Mouse (Mus musculus) liver, embryonic 15.5 days (tissue): Measurements from ENCODE around the gene Slc25a31. TPM values are rescaled to one million over a fixed set of nuclear protein-coding genes. Genes with fewer than 3 reads are reported as not detected.

Experiments
- ATAC-seq: fragments of 200-750 bp; cut with Nextera tagmentation; 2 replicates; pipeline ENCODE4 v1.8.0; 2017; ENCODE audit warnings: moderate number of reproducible peaks, mild to moderate bottlenecking, moderate library complexity; ENCODE audit not compliant: insufficient read depth
- H3K27ac ChIP-seq: fragments of 300-500 bp; sonication (generic); replicated peaks from 2 replicates; pipeline ENCODE4 v1.5.1; 2015; ENCODE audit warnings: mild to moderate bottlenecking, inconsistent platforms
- H3K27me3 ChIP-seq: fragments of 300-500 bp; sonication (generic); 2 replicates; pipeline ENCODE4 v1.6.1; 2015; ENCODE audit warnings: mild to moderate bottlenecking, inconsistent platforms
- H3K36me3 ChIP-seq: fragments of 300-500 bp; sonication (generic); replicated peaks from 2 replicates; pipeline ENCODE4 v1.6.1; 2015; ENCODE audit warnings: moderate library complexity, mild to moderate bottlenecking, inconsistent platforms
- H3K4me1 ChIP-seq: fragments of 300-500 bp; sonication (generic); replicated peaks from 2 replicates; pipeline ENCODE4 v1.6.1; 2015; ENCODE audit warnings: inconsistent platforms
- H3K4me2 ChIP-seq: fragments of 300-500 bp; sonication (generic); 2 replicates; pipeline ENCODE4 v1.6.1; 2015; ENCODE audit warnings: moderate library complexity, mild to moderate bottlenecking, inconsistent platforms
- H3K4me3 ChIP-seq: fragments of 300-500 bp; sonication (generic); replicated peaks from 2 replicates; pipeline ENCODE4 v1.5.1; 2015; ENCODE audit warnings: mild to moderate bottlenecking, inconsistent platforms
- H3K9ac ChIP-seq: fragments of 300-500 bp; sonication (generic); 2 replicates; pipeline ENCODE4 v1.6.1; 2015; ENCODE audit warnings: moderate library complexity, mild to moderate bottlenecking, inconsistent platforms
- H3K9me3 ChIP-seq: fragments of 300-500 bp; sonication (generic); replicated peaks from 2 replicates; pipeline ENCODE4 v1.6.1; 2016; ENCODE audit warnings: inconsistent platforms
- WGBS: fragments of 180-500 bp; shearing (Covaris S2); methylation state at CpG from one replicate; pipeline ENCODE4 v1.1.7; 2015; ENCODE audit warnings: mixed read lengths; ENCODE audit not compliant: insufficient replicate concordance; 5-methylcytosine and 5-hydroxymethylcytosine counted together
- polyA plus RNA-seq: library from polyadenylated mRNA; unstranded; fragments of >200 nt; fragmentation: Nextera tagmentation; extraction: Ambion mirVana; gene quantifications from 2 replicates; pipeline ENCODE4 v1.2.1, GENCODE M21; 2015

Slc25a31 gene
- polyA plus RNA-seq: 0.05 and 0.07 TPM in 2 replicates

GRCm38 (mm10) chr3:40708655-40709054 is at the start of gene Slc25a31:
Slc25a31 (plus strand) TSS chr3:40708855.
- Histone ChIP-seq H3K27ac (no peak within 1 kb of the TSS), H3K36me3 (no peaks in the 10 kb centered on the region), H3K9me3 (no peaks in the 10 kb centered on the region), H3K4me3 (no peak within 1 kb of the TSS), H3K9ac (no peak within 1 kb of the TSS), H3K4me2 (no peak within 1 kb of the TSS), H3K27me3 (no peaks in the 10 kb centered on the region), H3K4me1 (peaks cover 4% of the 10 kb centered on the region; the same call in 1 of the 2 replicates)
- 84% methylated on average over 30 of the region's 30 CpGs for WGBS
- ATAC-seq: no peak

GRCm38 (mm10) chr3:40660231-40660630 is 48.4 kb upstream of the Slc25a31 start:
- no peak overlapping the region for H3K27ac ChIP-seq
- no peaks in the 10 kb centered on the region for H3K9me3 ChIP-seq
- no peaks in the 10 kb centered on the region for H3K36me3 ChIP-seq
- H3K4me2 ChIP-seq: no peak overlapping the region
- H3K4me1 ChIP-seq: no peaks in the 10 kb centered on the region
- no peak for ATAC-seq
- no peak overlapping the region for H3K4me3 ChIP-seq
- no peak overlapping the region for H3K9ac ChIP-seq
- no peaks in the 10 kb centered on the region for H3K27me3 ChIP-seq
- WGBS: 65% methylated on average over 2 of the region's 2 CpGs

- Histone ChIP-seq H3K4me3 (no peak overlapping the region), H3K4me2 (no peak overlapping the region), H3K36me3 (no peaks in the 10 kb centered on the region), H3K27me3 (no peaks in the 10 kb centered on the region), H3K27ac (no peak overlapping the region), H3K9me3 (no peaks in the 10 kb centered on the region), H3K9ac (no peak overlapping the region), H3K4me1 (no peaks in the 10 kb centered on the region)
- WGBS: 75% methylated on average over 4 of the region's 4 CpGs
- no peak for ATAC-seq
Observed at GRCm38 (mm10) chr3:40666109-40666508, 42.5 kb upstream of the Slc25a31 start.

GRCm38 (mm10) chr3:40666861-40667719 is 41.6 kb upstream of the Slc25a31 start:
- no peaks in the 10 kb centered on the region for H3K27me3 ChIP-seq
- no peak overlapping the region for H3K4me3 ChIP-seq
- no peak overlapping the region for H3K27ac ChIP-seq
- no peak for ATAC-seq
- no peaks in the 10 kb centered on the region for H3K9me3 ChIP-seq
- no peak overlapping the region for H3K4me2 ChIP-seq
- no peak overlapping the region for H3K9ac ChIP-seq
- H3K36me3 ChIP-seq: no peaks in the 10 kb centered on the region
- no peaks in the 10 kb centered on the region for H3K4me1 ChIP-seq
- WGBS: 75% methylated on average over 8 of the region's 8 CpGs

- Histone ChIP-seq H3K4me1 (no peaks in the 10 kb centered on the region), H3K9ac (no peak overlapping the region), H3K9me3 (no peaks in the 10 kb centered on the region), H3K27ac (no peak overlapping the region), H3K27me3 (no peaks in the 10 kb centered on the region), H3K36me3 (no peaks in the 10 kb centered on the region), H3K4me2 (no peak overlapping the region), H3K4me3 (no peak overlapping the region)
- 17% methylated on average over 6 of the region's 6 CpGs for WGBS
- no peak for ATAC-seq
Observed at GRCm38 (mm10) chr3:40668889-40669288, 39.8 kb upstream of the Slc25a31 start.

- H3K4me1 ChIP-seq: no peaks in the 10 kb centered on the region
- no peaks in the 10 kb centered on the region for H3K9me3 ChIP-seq
- ATAC-seq: no peak
- no peak overlapping the region for H3K9ac ChIP-seq
- H3K4me2 ChIP-seq: no peak overlapping the region
- no peak overlapping the region for H3K27ac ChIP-seq
- no peaks in the 10 kb centered on the region for H3K27me3 ChIP-seq
- 70% methylated on average over 3 of the region's 3 CpGs for WGBS
- H3K36me3 ChIP-seq: no peaks in the 10 kb centered on the region
- H3K4me3 ChIP-seq: no peak overlapping the region
Observed at GRCm38 (mm10) chr3:40669395-40669794, 39.3 kb upstream of the Slc25a31 start.

GRCm38 (mm10) chr3:40673515-40673914 is 35.1 kb upstream of the Slc25a31 start:
- Histone ChIP-seq H3K9me3 (no peaks in the 10 kb centered on the region), H3K27ac (no peak overlapping the region), H3K36me3 (no peaks in the 10 kb centered on the region), H3K4me2 (no peak overlapping the region), H3K27me3 (no peaks in the 10 kb centered on the region), H3K4me3 (no peak overlapping the region), H3K9ac (no peak overlapping the region), H3K4me1 (no peaks in the 10 kb centered on the region)
- no peak for ATAC-seq
- 58% methylated on average over 1 of the region's 1 CpGs for WGBS

- Histone ChIP-seq H3K9me3 (no peaks in the 10 kb centered on the region), H3K36me3 (no peaks in the 10 kb centered on the region), H3K27ac (no peak overlapping the region), H3K9ac (no peak overlapping the region), H3K4me2 (no peak overlapping the region), H3K4me3 (no peak overlapping the region), H3K27me3 (no peaks in the 10 kb centered on the region), H3K4me1 (no peaks in the 10 kb centered on the region)
- no peak for ATAC-seq
- WGBS: 62% methylated on average over 8 of the region's 8 CpGs
Observed at GRCm38 (mm10) chr3:40674873-40675405, 33.7 kb upstream of the Slc25a31 start.

GRCm38 (mm10) chr3:40678856-40679255 is 29.8 kb upstream of the Slc25a31 start:
- Histone ChIP-seq H3K4me1 (no peaks in the 10 kb centered on the region), H3K27ac (no peak overlapping the region), H3K4me3 (no peak overlapping the region), H3K9me3 (no peaks in the 10 kb centered on the region), H3K9ac (no peak overlapping the region), H3K36me3 (no peaks in the 10 kb centered on the region), H3K4me2 (no peak overlapping the region), H3K27me3 (no peaks in the 10 kb centered on the region)
- no peak for ATAC-seq
- WGBS: 64% methylated on average over 1 of the region's 1 CpGs

GRCm38 (mm10) chr3:40682404-40682803 is 26.3 kb upstream of the Slc25a31 start:
- Histone ChIP-seq H3K27ac (no peak overlapping the region), H3K4me2 (no peak overlapping the region), H3K27me3 (no peaks in the 10 kb centered on the region), H3K9me3 (no peaks in the 10 kb centered on the region), H3K4me1 (no peaks in the 10 kb centered on the region), H3K4me3 (no peak overlapping the region), H3K9ac (no peak overlapping the region), H3K36me3 (no peaks in the 10 kb centered on the region)
- ATAC-seq: no peak
- 60% methylated on average over 11 of the region's 11 CpGs for WGBS

GRCm38 (mm10) chr3:40683171-40683570 is 25.5 kb upstream of the Slc25a31 start:
- H3K27ac ChIP-seq: no peak overlapping the region
- no peaks in the 10 kb centered on the region for H3K36me3 ChIP-seq
- no peaks in the 10 kb centered on the region for H3K9me3 ChIP-seq
- 79% methylated on average over 18 of the region's 18 CpGs for WGBS
- no peak overlapping the region for H3K4me3 ChIP-seq
- ATAC-seq: no peak
- no peak overlapping the region for H3K4me2 ChIP-seq
- H3K4me1 ChIP-seq: no peaks in the 10 kb centered on the region
- no peak overlapping the region for H3K9ac ChIP-seq
- no peaks in the 10 kb centered on the region for H3K27me3 ChIP-seq
